Mouse (Mus musculus) liver, adult 2 months (tissue): ENCODE data around the gene Mertk. TPM values are rescaled to one million over a fixed set of nuclear protein-coding genes. Genes with fewer than 3 reads are reported as not detected.

Experiments
- DNase-seq: peaks from one replicate; pipeline ENCODE4 v3.0.0-alpha.2; 2011; ENCODE audit warnings: low read depth, low spot score; ENCODE audit errors: extremely low read depth
- H3K27ac ChIP-seq: fragments of 200-500 bp; replicated peaks from 2 replicates; pipeline ENCODE4 v1.5.1; 2012; ENCODE audit warnings: low read depth, mild to moderate bottlenecking, control low read depth, inconsistent platforms, low read length; ENCODE audit not compliant: insufficient read depth
- H3K27me3 ChIP-seq: fragments of 200-500 bp; 2 replicates; pipeline ENCODE4 v1.6.1; 2012; ENCODE audit warnings: mild to moderate bottlenecking, moderate library complexity, low read length, inconsistent platforms; ENCODE audit not compliant: control insufficient read depth, insufficient read depth
- H3K36me3 ChIP-seq: fragments of 200-500 bp; 2 replicates; pipeline ENCODE4 v1.6.1; 2012; ENCODE audit warnings: low read length, inconsistent platforms; ENCODE audit not compliant: control insufficient read depth, insufficient read depth
- H3K4me1 ChIP-seq: fragments of 200-500 bp; 2 replicates; pipeline ENCODE4 v1.6.1; 2011; ENCODE audit warnings: low read length; ENCODE audit not compliant: control insufficient read depth, insufficient read depth
- H3K4me3 ChIP-seq: fragments of 200-500 bp; 2 replicates; pipeline ENCODE4 v1.5.1; 2011; ENCODE audit warnings: low read depth, mild to moderate bottlenecking, control low read depth, low read length, moderate library complexity; ENCODE audit not compliant: insufficient read depth
- H3K79me2 ChIP-seq: fragments of 200-500 bp; 2 replicates; pipeline ENCODE4 v1.6.1; 2012; ENCODE audit warnings: inconsistent platforms, mild to moderate bottlenecking, low read length, moderate library complexity; ENCODE audit not compliant: control insufficient read depth, insufficient read depth
- H3K9ac ChIP-seq: fragments of 200-500 bp; 2 replicates; pipeline ENCODE4 v1.6.1; 2012; ENCODE audit warnings: low read depth, mild to moderate bottlenecking, control low read depth, inconsistent platforms, low read length
- CTCF ChIP-seq: fragments of 200-500 bp; IDR thresholded peaks from 2 replicates; pipeline ENCODE4 v1.5.1; 2011; ENCODE audit warnings: low read depth, low read length, control low read depth
- POLR2A ChIP-seq: fragments of 200-500 bp; IDR thresholded peaks from 2 replicates; pipeline ENCODE4 v1.6.1; 2011; ENCODE audit warnings: low read length, control low read depth; ENCODE audit not compliant: insufficient read depth; ENCODE audit errors: extremely low read depth
- WGBS: fragments of 180-500 bp; shearing (Covaris S2); methylation state at CpG from one replicate; pipeline ENCODE4 v1.1.7; 2018; 5-methylcytosine and 5-hydroxymethylcytosine counted together
- polyA plus RNA-seq: library from polyadenylated mRNA; depleted of rRNA; stranded (reverse); fragments of >200 nt; gene quantifications from 2 replicates; pipeline ENCODE4 v1.2.3, GENCODE M21; 2012
- total RNA-seq: library from RNA; depleted of rRNA; stranded (reverse); fragments of >200 nt; gene quantifications from 2 replicates; pipeline ENCODE4 v1.2.3, GENCODE M21; 2014

Gene Mertk
- total and polyA plus RNA-seq, 2 experiments: 3.8 to 16.5 TPM

GRCm38 (mm10) chr2:128726067-128726466 lies 27.3 kb downstream of the Mertk start:
- H3K9ac ChIP-seq: no peak overlapping the region
- no peak overlapping the region for H3K4me3 ChIP-seq
- H3K79me2 ChIP-seq: peaks cover 9% of the 10 kb centered on the region
- no peak overlapping the region for H3K27ac ChIP-seq
- DNase-seq: no peak
- H3K4me1 ChIP-seq: no peaks in the 10 kb centered on the region; the same call in 1 of the 2 replicates
- TF ChIP-seq POLR2A (no peak), CTCF (no peak)
- H3K36me3 ChIP-seq: peaks cover 6% of the 10 kb centered on the region
- H3K27me3 ChIP-seq: no peaks in the 10 kb centered on the region
- WGBS: 85% methylated on average over 5 of the region's 5 CpGs

- Histone ChIP-seq H3K27me3 (no peaks in the 10 kb centered on the region), H3K4me3 (no peak overlapping the region), H3K9ac (no peak overlapping the region), H3K36me3 (peaks cover 6% of the 10 kb centered on the region), H3K79me2 (peaks cover 9% of the 10 kb centered on the region), H3K27ac (no peak overlapping the region), H3K4me1 (no peaks in the 10 kb centered on the region; the same call in 1 of the 2 replicates)
- WGBS: 68% methylated on average over 7 of the region's 7 CpGs
- TF ChIP-seq CTCF (no peak), POLR2A (no peak)
- no peak for DNase-seq
Observed at GRCm38 (mm10) chr2:128726626-128727025, 27.9 kb downstream of the Mertk start.

- 68% methylated on average over 3 of the region's 3 CpGs for WGBS
- H3K4me3 ChIP-seq: no peak overlapping the region
- no peaks in the 10 kb centered on the region; the same call in none of the 2 replicates for H3K4me1 ChIP-seq
- H3K27me3 ChIP-seq: no peaks in the 10 kb centered on the region
- no peak overlapping the region for H3K27ac ChIP-seq
- DNase-seq: no peak
- H3K79me2 ChIP-seq: peaks cover 4% of the 10 kb centered on the region; the same call in 1 of the 2 replicates
- TF ChIP-seq CTCF (no peak), POLR2A (no peak)
- H3K36me3 ChIP-seq: peaks cover 6% of the 10 kb centered on the region
- H3K9ac ChIP-seq: no peak overlapping the region
Observed at GRCm38 (mm10) chr2:128727552-128727951, 28.8 kb downstream of the Mertk start.

- no peak overlapping the region for H3K4me3 ChIP-seq
- WGBS: 60% methylated on average over 4 of the region's 4 CpGs
- DNase-seq: no peak
- H3K79me2 ChIP-seq: peaks cover 4% of the 10 kb centered on the region; the same call in 1 of the 2 replicates
- H3K27me3 ChIP-seq: no peaks in the 10 kb centered on the region
- no peak overlapping the region for H3K27ac ChIP-seq
- H3K9ac ChIP-seq: no peak overlapping the region
- H3K36me3 ChIP-seq: peaks cover 6% of the 10 kb centered on the region
- no peak for TF ChIP-seq POLR2A
- TF ChIP-seq CTCF: no peak
- no peaks in the 10 kb centered on the region; the same call in none of the 2 replicates for H3K4me1 ChIP-seq
Observed at GRCm38 (mm10) chr2:128728066-128728465, 29.3 kb downstream of the Mertk start.

- Histone ChIP-seq H3K9ac (no peak overlapping the region), H3K4me3 (no peak overlapping the region), H3K36me3 (peaks cover 9% of the 10 kb centered on the region), H3K27me3 (no peaks in the 10 kb centered on the region), H3K79me2 (peaks cover 5% of the 10 kb centered on the region; the same call in 1 of the 2 replicates), H3K27ac (no peak overlapping the region), H3K4me1 (no peaks in the 10 kb centered on the region; the same call in none of the 2 replicates)
- 82% methylated on average over 7 of the region's 7 CpGs for WGBS
- TF ChIP-seq POLR2A (no peak), CTCF (no peak)
- no peak for DNase-seq
Observed at GRCm38 (mm10) chr2:128729141-128729540, 30.4 kb downstream of the Mertk start.

- Histone ChIP-seq H3K4me3 (no peak overlapping the region), H3K36me3 (peaks cover 13% of the 10 kb centered on the region), H3K27ac (no peak overlapping the region), H3K79me2 (peaks cover 6% of the 10 kb centered on the region; the same call in 1 of the 2 replicates), H3K27me3 (no peaks in the 10 kb centered on the region), H3K9ac (no peak overlapping the region), H3K4me1 (peaks cover 2% of the 10 kb centered on the region)
- 26% methylated on average over 10 of the region's 10 CpGs for WGBS
- no peak for TF ChIP-seq CTCF
- TF ChIP-seq POLR2A: no peak
- peak; percentile 64 for DNase-seq
Observed at GRCm38 (mm10) chr2:128731514-128731913, 32.8 kb downstream of the Mertk start.
